Mouse (Mus musculus): ENCODE measurements around the gene Ddx24. TPM values are rescaled to one million over a fixed set of nuclear protein-coding genes. Genes with fewer than 3 reads are reported as not detected.
"Not testable (repeated sequence)": the region's sequence is repeated elsewhere in the genome, so short reads cannot be mapped to it uniquely, and the experiment has no call there.

The Ddx24 gene
- 86.2 and 107 TPM in 2 replicates for total RNA-seq (2012; rRNA removed)

DNA sequence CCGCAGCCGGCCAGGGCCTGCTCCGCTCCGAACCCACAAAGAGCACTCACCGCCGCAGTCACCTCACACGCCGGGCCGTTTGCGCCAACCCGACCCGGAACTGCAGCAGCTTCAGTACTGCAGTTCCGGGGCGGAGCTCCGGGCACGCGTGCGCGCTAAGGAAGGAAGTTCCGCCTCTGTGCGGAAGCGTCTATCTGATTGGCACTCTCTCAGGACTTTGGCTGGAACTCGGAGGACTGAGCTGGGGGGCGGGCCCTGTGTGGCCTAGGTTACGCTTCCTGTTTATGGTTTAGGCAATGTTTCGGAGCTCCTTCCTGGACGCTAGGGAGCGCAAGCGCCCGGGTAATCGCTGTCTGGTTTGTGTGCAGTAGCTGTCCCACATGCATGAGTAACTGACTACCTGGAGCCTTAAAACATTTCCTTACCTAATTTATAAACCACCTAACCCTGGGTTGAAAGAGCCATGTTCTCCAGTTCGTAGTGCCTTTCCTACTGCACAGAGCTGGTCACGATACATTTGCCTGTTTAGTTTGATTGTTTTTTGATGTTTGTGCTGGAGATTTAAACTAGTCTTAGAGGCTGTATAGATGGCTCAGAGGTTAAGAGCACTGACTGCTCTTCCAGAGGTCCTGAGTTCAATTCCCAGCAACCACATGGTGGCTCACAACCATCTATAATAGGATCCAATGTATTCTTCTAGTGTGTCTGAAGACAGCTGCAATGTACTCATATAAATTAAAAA is at the start of gene Ddx24:
Gene Ddx24, minus strand, starts transcription at position 102 of the 742 bp plus-strand sequence.
- H3K9me3 ChIP-seq (ENCODE audit: control insufficient read depth, insufficient read depth, low read depth, low read length) = no peaks in the 10 kb centered on the region
- peak; percentile 96 for DNase-seq (ENCODE audit: low read depth, low spot score)
- H3K27ac ChIP-seq (ENCODE audit: insufficient read depth, low read depth, low read length, poor library complexity, severe bottlenecking) = peak within 1 kb of the TSS; percentile 69; the same call in 1 of the 2 replicates
- TF ChIP-seq HCFC1 (IDR thresholded peaks at IDR 0.05; ENCODE audit: borderline replicate concordance, insufficient read depth, low read length) (no peak; the same call in 1 of the 2 replicates), ZC3H11A (IDR thresholded peaks at IDR 0.05; ENCODE audit: borderline replicate concordance, low read depth, low read length) (peak; percentile 48; the same call in 1 of the 2 replicates)
- H3K4me1 ChIP-seq (ENCODE audit: control insufficient read depth in 2 of 2, insufficient read depth in 2 of 2, low read length in 2 of 2, poor library complexity in 1 of 2) = peaks cover 4 to 7% of the 10 kb centered on the region in 2 experiments
- peak within 1 kb of the TSS; percentile 88 to 96 for H3K4me3 ChIP-seq (ENCODE audit: insufficient read depth in 1 of 2, low read depth in 1 of 2, low read length in 2 of 2, poor library complexity in 1 of 2, severe bottlenecking in 1 of 2)
- peak within 1 kb of the TSS; percentile 98 for H3K9ac ChIP-seq (ENCODE audit: insufficient read depth, low read depth, low read length, poor library complexity, severe bottlenecking)
- in situ Hi-C loops (cut with MboI; ENCODE audit: low sequenced_read_pairs in 2 of 2, unreplicated experiment in 2 of 2) = no loop called here
- H3K36me3 ChIP-seq (ENCODE audit: control insufficient read depth, insufficient read depth, low read length, poor library complexity, severe bottlenecking) = peaks cover 10% of the 10 kb centered on the region

DNA sequence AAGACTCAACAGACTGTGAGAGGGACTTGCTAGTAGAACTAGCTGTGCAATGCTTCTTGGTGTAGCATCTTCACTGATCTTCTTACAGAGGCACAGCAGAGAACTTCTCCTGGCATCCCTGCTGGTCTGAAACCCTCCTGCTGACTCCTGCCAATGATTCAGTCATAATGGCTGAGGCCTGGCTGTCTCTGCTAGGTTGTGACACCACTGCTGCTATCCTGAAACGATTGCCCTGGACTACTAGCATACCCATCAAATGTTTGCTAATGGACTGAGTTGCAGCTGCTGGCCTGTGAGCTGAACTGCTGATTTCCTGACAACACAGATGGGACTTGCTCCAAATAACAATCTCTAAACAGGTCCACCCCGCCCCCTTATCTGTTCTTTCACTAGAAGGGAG is 48.9 kb upstream of the Ddx24 start:
- no peak overlapping the region for H3K4me3 ChIP-seq (ENCODE audit: insufficient read depth in 1 of 2, low read depth in 1 of 2, low read length in 2 of 2, poor library complexity in 1 of 2, severe bottlenecking in 1 of 2)
- H3K36me3 ChIP-seq (ENCODE audit: control insufficient read depth, insufficient read depth, low read length, poor library complexity, severe bottlenecking) = no peaks in the 10 kb centered on the region
- H3K27ac ChIP-seq (ENCODE audit: insufficient read depth, low read depth, low read length, poor library complexity, severe bottlenecking) = no peak overlapping the region
- no peaks in the 10 kb centered on the region for H3K4me1 ChIP-seq (ENCODE audit: control insufficient read depth in 2 of 2, insufficient read depth in 2 of 2, low read length in 2 of 2, poor library complexity in 1 of 2)
- H3K9me3 ChIP-seq (ENCODE audit: control insufficient read depth, insufficient read depth, low read depth, low read length) = no peaks in the 10 kb centered on the region
- no peak overlapping the region for H3K9ac ChIP-seq (ENCODE audit: insufficient read depth, low read depth, low read length, poor library complexity, severe bottlenecking)
- DNase-seq (ENCODE audit: low read depth, low spot score) = no peak
- TF ChIP-seq MAFK (IDR thresholded peaks at IDR 0.05; ENCODE audit: insufficient read depth, low read depth, low read length) = no peak
- TF ChIP-seq CHD2 (IDR thresholded peaks at IDR 0.05; ENCODE audit: low read depth, low read length) = no peak
- in situ Hi-C loops (cut with MboI; ENCODE audit: low sequenced_read_pairs in 2 of 2, unreplicated experiment in 2 of 2) = no loop called here

DNA sequence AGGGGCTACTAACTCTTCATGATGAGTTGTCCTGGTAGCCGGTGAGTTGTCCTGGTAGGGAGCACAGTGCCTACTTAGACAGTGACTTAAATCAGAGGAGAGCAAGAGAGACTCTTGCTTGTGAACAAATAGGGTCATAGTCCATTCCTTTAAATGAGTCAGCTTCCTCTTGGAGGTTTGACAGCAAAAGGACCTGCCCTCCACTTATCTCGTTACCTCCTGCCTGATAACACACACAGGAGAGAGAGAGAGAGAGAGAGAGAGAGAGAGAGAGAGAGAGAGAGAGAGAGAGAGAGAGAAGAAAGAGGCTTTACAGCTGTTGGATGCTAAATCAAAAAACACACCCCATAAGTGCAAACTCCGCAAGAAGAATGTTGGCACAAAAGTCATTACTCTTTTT is 31.5 kb upstream of the Ddx24 start, which contains the start of gene Ifi27l2b:
Gene Ifi27l2b, minus strand, starts transcription at position 84 of the 400 bp plus-strand sequence.
- TF ChIP-seq ZNF384 (IDR thresholded peaks at IDR 0.05; ENCODE audit: low read depth, low read length) (no peak), ZC3H11A (IDR thresholded peaks at IDR 0.05; ENCODE audit: borderline replicate concordance, low read depth, low read length) (no peak), CHD2 (IDR thresholded peaks at IDR 0.05; ENCODE audit: low read depth, low read length) (no peak), MAFK (IDR thresholded peaks at IDR 0.05; ENCODE audit: insufficient read depth, low read depth, low read length) (no peak), HCFC1 (IDR thresholded peaks at IDR 0.05; ENCODE audit: borderline replicate concordance, insufficient read depth, low read length) (no peak)
- no peaks in the 10 kb centered on the region for H3K36me3 ChIP-seq (ENCODE audit: control insufficient read depth, insufficient read depth, low read length, poor library complexity, severe bottlenecking)
- DNase-seq (ENCODE audit: low read depth, low spot score) = no peak
- no peak within 1 kb of the TSS for H3K27ac ChIP-seq (ENCODE audit: insufficient read depth, low read depth, low read length, poor library complexity, severe bottlenecking)
- in situ Hi-C loops (cut with MboI; ENCODE audit: low sequenced_read_pairs in 2 of 2, unreplicated experiment in 2 of 2) = no loop called here
- H3K4me1 ChIP-seq (ENCODE audit: control insufficient read depth in 2 of 2, insufficient read depth in 2 of 2, low read length in 2 of 2, poor library complexity in 1 of 2) = no peaks in the 10 kb centered on the region
- H3K9me3 ChIP-seq (ENCODE audit: control insufficient read depth, insufficient read depth, low read depth, low read length) = no peaks in the 10 kb centered on the region
- H3K9ac ChIP-seq (ENCODE audit: insufficient read depth, low read depth, low read length, poor library complexity, severe bottlenecking) = no peak within 1 kb of the TSS
- no peak within 1 kb of the TSS for H3K4me3 ChIP-seq (ENCODE audit: insufficient read depth in 1 of 2, low read depth in 1 of 2, low read length in 2 of 2, poor library complexity in 1 of 2, severe bottlenecking in 1 of 2)

DNA sequence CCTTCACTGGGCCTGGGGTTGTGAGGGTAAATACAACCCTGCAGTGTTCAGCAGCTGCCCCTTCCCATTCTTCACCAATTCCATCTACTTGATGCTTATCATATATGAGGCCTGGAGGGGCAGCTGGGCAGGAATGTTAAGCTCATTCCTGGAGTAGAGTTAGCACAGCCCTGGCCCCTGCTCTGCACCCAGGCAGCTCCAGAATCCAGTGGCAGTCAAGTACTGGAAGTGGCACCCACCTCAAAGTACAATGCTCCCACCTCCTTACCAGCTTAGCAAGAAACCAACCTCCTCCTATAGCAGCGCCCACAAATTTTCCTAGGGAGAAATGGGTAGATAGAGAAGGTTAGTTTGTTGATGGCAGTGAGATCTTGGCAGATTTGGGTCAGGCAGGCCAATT is 31.1 kb upstream of the Ddx24 start:
- H3K27ac ChIP-seq (ENCODE audit: insufficient read depth, low read depth, low read length, poor library complexity, severe bottlenecking); in situ Hi-C loops (cut with MboI; ENCODE audit: low sequenced_read_pairs in 2 of 2, unreplicated experiment in 2 of 2); DNase-seq (ENCODE audit: low read depth, low spot score); H3K9me3 ChIP-seq (ENCODE audit: control insufficient read depth, insufficient read depth, low read depth, low read length); H3K4me1 ChIP-seq (ENCODE audit: control insufficient read depth in 2 of 2, insufficient read depth in 2 of 2, low read length in 2 of 2, poor library complexity in 1 of 2); H3K36me3 ChIP-seq (ENCODE audit: control insufficient read depth, insufficient read depth, low read length, poor library complexity, severe bottlenecking); H3K4me3 ChIP-seq (ENCODE audit: insufficient read depth in 1 of 2, low read depth in 1 of 2, low read length in 2 of 2, poor library complexity in 1 of 2, severe bottlenecking in 1 of 2); H3K9ac ChIP-seq (ENCODE audit: insufficient read depth, low read depth, low read length, poor library complexity, severe bottlenecking): not testable (repeated sequence)

DNA sequence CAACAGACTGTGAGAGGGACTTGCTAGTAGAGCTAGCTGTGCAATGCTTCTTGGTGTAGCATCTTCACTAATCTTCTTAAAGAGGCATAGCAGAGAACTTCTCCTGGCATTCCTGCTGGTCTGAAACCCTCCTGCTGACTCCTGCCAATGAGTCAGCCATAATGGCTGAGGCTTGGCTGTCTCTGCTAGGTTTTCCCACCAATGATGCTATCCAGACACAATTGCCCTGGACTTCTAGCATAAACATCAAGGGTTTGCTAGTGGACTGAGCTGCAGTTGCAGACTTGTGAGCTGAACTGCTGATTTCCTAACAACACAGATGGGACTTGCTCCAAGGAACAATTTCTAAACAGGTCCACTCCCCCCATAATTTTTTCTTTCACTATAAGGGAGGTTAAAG is 27.7 kb upstream of the Ddx24 start:
- H3K36me3 ChIP-seq (ENCODE audit: control insufficient read depth, insufficient read depth, low read length, poor library complexity, severe bottlenecking) = no peaks in the 10 kb centered on the region
- H3K4me3 ChIP-seq (ENCODE audit: insufficient read depth in 1 of 2, low read depth in 1 of 2, low read length in 2 of 2, poor library complexity in 1 of 2, severe bottlenecking in 1 of 2) = no peak overlapping the region
- in situ Hi-C loops (cut with MboI; ENCODE audit: low sequenced_read_pairs in 2 of 2, unreplicated experiment in 2 of 2) = no loop called here
- H3K9ac ChIP-seq (ENCODE audit: insufficient read depth, low read depth, low read length, poor library complexity, severe bottlenecking) = no peak overlapping the region
- TF ChIP-seq ZC3H11A (IDR thresholded peaks at IDR 0.05; ENCODE audit: borderline replicate concordance, low read depth, low read length) = no peak
- no peaks in the 10 kb centered on the region for H3K9me3 ChIP-seq (ENCODE audit: control insufficient read depth, insufficient read depth, low read depth, low read length)
- no peak for DNase-seq (ENCODE audit: low read depth, low spot score)
- no peaks in the 10 kb centered on the region for H3K4me1 ChIP-seq (ENCODE audit: control insufficient read depth in 2 of 2, insufficient read depth in 2 of 2, low read length in 2 of 2, poor library complexity in 1 of 2)
- H3K27ac ChIP-seq (ENCODE audit: insufficient read depth, low read depth, low read length, poor library complexity, severe bottlenecking) = no peak overlapping the region

Measured in ES-E14 (cell line).